In the genomic region with DNA sequence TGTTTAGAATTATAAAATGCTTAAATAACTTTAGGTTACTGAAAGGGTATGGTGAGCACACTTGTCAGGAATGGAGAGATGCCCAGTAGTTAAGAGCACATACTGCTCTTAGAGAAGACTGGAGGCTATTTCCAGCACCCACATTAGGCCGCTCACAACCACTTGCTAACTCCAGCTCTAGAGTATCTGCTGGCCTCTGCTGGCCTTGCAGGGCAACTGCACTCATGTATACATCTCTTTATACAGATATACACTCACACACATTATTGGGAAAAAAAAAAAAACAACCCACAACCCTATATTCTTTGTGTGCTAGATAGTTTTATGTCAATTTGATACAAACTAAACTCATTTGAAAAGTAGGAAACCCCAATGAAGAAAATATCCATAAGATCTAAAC, we compare ENCODE assay signal across 18 mouse cellular contexts.
DNase-seq lines count a peak whose midpoint lies in the region; ATAC-seq and TF ChIP-seq lines count a peak whose summit lies in the region.
"Had no signal": no experiment of that assay in that cellular context is flagged by ENCODE, and none has a peak within 500 bp of the region (broad histone marks: within the 10 kb centered on the region; RNA-seq: fewer than 3 reads in every experiment).

No protein-coding gene starts in this region.

- 100% methylated on average over 1 of the region's 1 CpGs for WGBS in kidney, adult 2 months
- WGBS in kidney, embryonic 16.5 days: 96% methylated on average over 1 of the region's 1 CpGs
- WGBS in midbrain, embryonic 11.5 days: 92% methylated on average over 1 of the region's 1 CpGs
- 77% methylated on average over 1 of the region's 1 CpGs for WGBS in midbrain, embryonic 10.5 days
- WGBS in stomach, postnatal 0 days: 94% methylated on average over 1 of the region's 1 CpGs

- no peak for DNase-seq in kidney, adult 2 months
- peak; percentile 41 for DNase-seq in midbrain, embryonic 11.5 days (ENCODE audit: low spot score, missing footprints)
- no peak for DNase-seq in midbrain, embryonic 10.5 days (ENCODE audit: low spot score)
- no peak for DNase-seq in G1E (ENCODE audit: low spot score)
- DNase-seq in stomach, postnatal 0 days (ENCODE audit: low spot score): no peak
- no peak for DNase-seq in urinary bladder, adult 18-20 months (ENCODE audit: low spot score in 2 of 2)
- DNase-seq: adrenal gland, adult 8-10 months; cerebellum, adult 18-20 months; kidney, adult 18-20 months; retina, postnatal 1 day had no signal

- no peaks in the 10 kb centered on the region for H3K4me1 ChIP-seq in kidney, adult 2 months (ENCODE audit: control insufficient read depth, insufficient read depth, low read length)
- no peaks in the 10 kb centered on the region for H3K4me1 ChIP-seq in kidney, embryonic 16.5 days (ENCODE audit: insufficient read depth, low read length)
- H3K4me1 ChIP-seq in midbrain, embryonic 11.5 days (ENCODE audit: control insufficient read depth, insufficient read depth, low read length): no peaks in the 10 kb centered on the region
- peaks cover 13% of the 10 kb centered on the region for H3K4me1 ChIP-seq in midbrain, embryonic 10.5 days
- H3K4me1 ChIP-seq in G1E (ENCODE audit: insufficient read depth, low read depth, low read length): no peaks in the 10 kb centered on the region
- H3K4me1 ChIP-seq in stomach, postnatal 0 days (replicated peaks; ENCODE audit: control insufficient read depth, insufficient read depth): no peaks in the 10 kb centered on the region
- H3K4me1 ChIP-seq: heart, embryonic 15.5 days; hindbrain, embryonic 13.5 days had no signal

- H3K4me2 ChIP-seq in kidney, embryonic 16.5 days (replicated peaks; ENCODE audit: low read depth, low read length): no peak overlapping the region
- no peak overlapping the region for H3K4me2 ChIP-seq in midbrain, embryonic 11.5 days
- H3K4me2 ChIP-seq in stomach, postnatal 0 days (replicated peaks; ENCODE audit: low read depth): no peak overlapping the region
- H3K4me2 ChIP-seq: embryonic facial prominence, embryonic 13.5 days; heart, embryonic 15.5 days; hindbrain, embryonic 13.5 days; limb, embryonic 12.5 days; lung, embryonic 15.5 days had no signal

- no peak for ATAC-seq in kidney, embryonic 16.5 days (ENCODE audit: low FRiP score, low TSS enrichment)
- ATAC-seq in midbrain, embryonic 11.5 days (ENCODE audit: low FRiP score): no peak
- peak; percentile 22; the same call in 1 of the 2 replicates for ATAC-seq in G1E (ENCODE audit: extremely low read depth, insufficient number of reproducible peaks, low FRiP score, poor library complexity, severe bottlenecking)
- ATAC-seq in stomach, postnatal 0 days (ENCODE audit: low FRiP score, low TSS enrichment): no peak

- peak; percentile 24; the same call in 1 of the 2 replicates for TF ChIP-seq CTCF in kidney, adult 2 months (conservative IDR thresholded peaks at IDR 0.05; ENCODE audit: insufficient read depth, insufficient read length, low read depth, low read length)
- TF ChIP-seq CTCF in G1E (IDR thresholded peaks at IDR 0.05; ENCODE audit: low read depth, low read length): no peak
- peak; percentile 35; the same call in 1 of the 2 replicates for TF ChIP-seq CTCF in stomach, postnatal 0 days (IDR thresholded peaks at IDR 0.05; ENCODE audit: low read depth)

- H3K27ac ChIP-seq in kidney, adult 2 months (ENCODE audit: insufficient read depth, low read depth, low read length): no peak overlapping the region
- H3K27ac ChIP-seq in kidney, embryonic 16.5 days (ENCODE audit: low read length): no peak overlapping the region
- no peak overlapping the region for H3K27ac ChIP-seq in midbrain, embryonic 11.5 days (ENCODE audit: low read depth, low read length)
- no peak overlapping the region for H3K27ac ChIP-seq in midbrain, embryonic 10.5 days (replicated peaks)
- no peak overlapping the region for H3K27ac ChIP-seq in stomach, postnatal 0 days (replicated peaks)
- H3K27ac ChIP-seq: embryonic facial prominence, embryonic 13.5 days; forebrain, embryonic 10.5 days; heart, embryonic 15.5 days; hindbrain, embryonic 13.5 days; limb, embryonic 12.5 days; lung, embryonic 15.5 days had no signal

- no peak for TF ChIP-seq POLR2A in kidney, adult 2 months (IDR thresholded peaks at IDR 0.05; ENCODE audit: low read depth, low read length)

- no peak for TF ChIP-seq EP300 in stomach, postnatal 0 days (optimal IDR thresholded peaks at IDR 0.05)

- H3K36me3 ChIP-seq in kidney, adult 2 months (ENCODE audit: control insufficient read depth, insufficient read depth, low read length): no peaks in the 10 kb centered on the region
- H3K36me3 ChIP-seq in kidney, embryonic 16.5 days (ENCODE audit: insufficient read depth, low read length): no peaks in the 10 kb centered on the region
- no peaks in the 10 kb centered on the region for H3K36me3 ChIP-seq in midbrain, embryonic 11.5 days (ENCODE audit: control insufficient read depth, insufficient read depth, low read length)
- no peaks in the 10 kb centered on the region for H3K36me3 ChIP-seq in midbrain, embryonic 10.5 days
- H3K36me3 ChIP-seq in G1E (replicated peaks): no peaks in the 10 kb centered on the region
- H3K36me3 ChIP-seq in stomach, postnatal 0 days (ENCODE audit: control insufficient read depth, insufficient read depth, low read length): no peaks in the 10 kb centered on the region
- H3K36me3 ChIP-seq: embryonic facial prominence, embryonic 13.5 days; forebrain, embryonic 10.5 days; heart, embryonic 15.5 days; hindbrain, embryonic 13.5 days; limb, embryonic 12.5 days; lung, embryonic 15.5 days had no signal

- no peak overlapping the region for H3K4me3 ChIP-seq in kidney, adult 2 months (ENCODE audit: insufficient read depth, low read depth, low read length)
- H3K4me3 ChIP-seq in kidney, embryonic 16.5 days (ENCODE audit: low read length): no peak overlapping the region
- no peak overlapping the region for H3K4me3 ChIP-seq in midbrain, embryonic 11.5 days (ENCODE audit: low read depth, low read length)
- H3K4me3 ChIP-seq in midbrain, embryonic 10.5 days: no peak overlapping the region
- no peak overlapping the region for H3K4me3 ChIP-seq in G1E (ENCODE audit: low read depth, low read length)
- no peak overlapping the region for H3K4me3 ChIP-seq in stomach, postnatal 0 days (ENCODE audit: low read depth, low read length)
- H3K4me3 ChIP-seq: embryonic facial prominence, embryonic 13.5 days; forebrain, embryonic 10.5 days; heart, embryonic 15.5 days; hindbrain, embryonic 13.5 days; limb, embryonic 12.5 days; lung, embryonic 15.5 days; megakaryocyte, embryonic 14.5 days had no signal

- no peaks in the 10 kb centered on the region for H3K27me3 ChIP-seq in kidney, adult 2 months (replicated peaks; ENCODE audit: control insufficient read depth, insufficient read depth, low read length)
- H3K27me3 ChIP-seq in kidney, embryonic 16.5 days (ENCODE audit: insufficient read depth, low read length): no peaks in the 10 kb centered on the region
- no peaks in the 10 kb centered on the region for H3K27me3 ChIP-seq in midbrain, embryonic 11.5 days (ENCODE audit: control insufficient read depth, insufficient read depth, low read length)
- H3K27me3 ChIP-seq in midbrain, embryonic 10.5 days (ENCODE audit: low read depth, poor library complexity, severe bottlenecking): no peaks in the 10 kb centered on the region
- no peaks in the 10 kb centered on the region for H3K27me3 ChIP-seq in G1E (ENCODE audit: insufficient read depth, low read length)
- no peaks in the 10 kb centered on the region for H3K27me3 ChIP-seq in stomach, postnatal 0 days (ENCODE audit: control insufficient read depth, insufficient read depth, low read length)
- H3K27me3 ChIP-seq: embryonic facial prominence, embryonic 13.5 days; heart, embryonic 15.5 days; hindbrain, embryonic 13.5 days; lung, embryonic 15.5 days; megakaryocyte, embryonic 14.5 days had no signal

- 0 out of 2 replicates have a peak, but pooled peaks cover 2% of the 10 kb centered on the region for H3K9me3 ChIP-seq in kidney, embryonic 16.5 days (ENCODE audit: low read length)
- H3K9me3 ChIP-seq in midbrain, embryonic 11.5 days (ENCODE audit: control insufficient read depth, low read length): no peaks in the 10 kb centered on the region
- no peaks in the 10 kb centered on the region for H3K9me3 ChIP-seq in midbrain, embryonic 10.5 days (replicated peaks)
- H3K9me3 ChIP-seq in G1E (replicated peaks): no peaks in the 10 kb centered on the region
- H3K9me3 ChIP-seq in stomach, postnatal 0 days (ENCODE audit: control insufficient read depth, low read length): no peaks in the 10 kb centered on the region
- H3K9me3 ChIP-seq: embryonic facial prominence, embryonic 13.5 days; forebrain, embryonic 10.5 days; heart, embryonic 15.5 days; hindbrain, embryonic 13.5 days; megakaryocyte, embryonic 14.5 days had no signal

- no peak overlapping the region for H3K9ac ChIP-seq in kidney, embryonic 16.5 days (replicated peaks; ENCODE audit: low read length)
- no peak overlapping the region for H3K9ac ChIP-seq in midbrain, embryonic 11.5 days (ENCODE audit: low read length)
- no peak overlapping the region for H3K9ac ChIP-seq in stomach, postnatal 0 days (ENCODE audit: low read length)
- H3K9ac ChIP-seq: embryonic facial prominence, embryonic 13.5 days; heart, embryonic 15.5 days; hindbrain, embryonic 13.5 days; limb, embryonic 12.5 days; lung, embryonic 15.5 days had no signal
